Mouse (Mus musculus): Measurements from ENCODE around the gene Twist1.

Gene Twist1

GRCm38 (mm10) chr12:33966490-33967415 is 9.3 kb downstream of the Twist1 start:
- DNase-seq: no peak

- DNase-seq: no peak
Observed at GRCm38 (mm10) chr12:33967514-33967913, 10.0 kb downstream of the Twist1 start.

GRCm38 (mm10) chr12:33968041-33968897 is 10.8 kb downstream of the Twist1 start:
- DNase-seq: no peak

GRCm38 (mm10) chr12:33968898-33969178 is 11.4 kb downstream of the Twist1 start:
- DNase-seq: no peak

- DNase-seq: no peak
Observed at GRCm38 (mm10) chr12:33980159-33980558, 22.7 kb downstream of the Twist1 start.

DNA sequence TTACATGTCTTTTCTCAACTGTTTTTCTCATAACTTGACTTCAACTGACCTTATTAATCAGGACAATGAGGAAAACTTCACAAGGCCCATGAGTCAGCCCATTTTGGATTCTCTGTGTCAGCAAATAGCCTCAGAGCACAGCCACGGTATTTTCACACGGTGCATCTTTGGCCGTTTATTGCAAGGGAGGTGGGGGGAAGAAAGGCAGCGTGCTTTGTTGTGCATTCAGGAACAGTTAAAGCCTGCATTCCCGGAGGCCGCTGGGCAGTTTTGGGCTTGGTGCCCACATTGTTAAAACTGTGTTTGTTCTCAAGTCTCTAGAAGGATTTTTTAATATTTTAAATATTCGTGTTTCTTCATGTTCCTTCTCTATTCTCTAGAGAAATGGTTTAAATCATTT is 24.0 kb downstream of the Twist1 start:
- DNase-seq: no peak

DNA sequence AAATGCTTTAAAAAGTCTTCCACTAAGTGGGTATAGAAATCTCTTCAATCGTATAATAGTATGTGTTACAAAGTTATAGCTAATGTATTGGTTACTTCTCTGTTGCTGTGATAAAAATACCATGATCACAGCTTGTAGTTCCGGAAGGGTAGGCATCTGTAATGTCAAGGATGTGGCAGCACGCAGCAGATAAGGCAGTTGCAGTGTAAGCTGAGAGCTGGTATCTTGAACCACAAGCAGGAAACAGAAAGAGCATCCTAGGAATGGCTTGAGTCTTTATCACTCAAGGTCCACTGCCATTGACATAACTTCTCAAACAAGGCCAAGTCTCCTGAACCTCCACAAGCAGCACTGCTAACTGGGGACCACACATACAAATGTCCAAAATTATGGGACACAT is 35.7 kb downstream of the Twist1 start:
- DNase-seq: no peak
